Mouse (Mus musculus) urinary bladder, postnatal 36 days (tissue): Measurements from ENCODE around the gene Rapgefl1.
"Not testable (repeated sequence)": the region's sequence is repeated elsewhere in the genome, so short reads cannot be mapped to it uniquely, and the experiment has no call there.

ENCODE experiments used
- DNase-seq, 2 experiments: peaks; one replicate each; pipeline ENCODE4 v3.0.0; 2022; ENCODE audit warnings: low spot score in 2 of 2, mixed read lengths in 1 of 2

The Rapgefl1 gene

GRCm38 (mm10) chr11:98816706-98817239 is 19.8 kb upstream of the Rapgefl1 start:
- no peak for DNase-seq

DNA sequence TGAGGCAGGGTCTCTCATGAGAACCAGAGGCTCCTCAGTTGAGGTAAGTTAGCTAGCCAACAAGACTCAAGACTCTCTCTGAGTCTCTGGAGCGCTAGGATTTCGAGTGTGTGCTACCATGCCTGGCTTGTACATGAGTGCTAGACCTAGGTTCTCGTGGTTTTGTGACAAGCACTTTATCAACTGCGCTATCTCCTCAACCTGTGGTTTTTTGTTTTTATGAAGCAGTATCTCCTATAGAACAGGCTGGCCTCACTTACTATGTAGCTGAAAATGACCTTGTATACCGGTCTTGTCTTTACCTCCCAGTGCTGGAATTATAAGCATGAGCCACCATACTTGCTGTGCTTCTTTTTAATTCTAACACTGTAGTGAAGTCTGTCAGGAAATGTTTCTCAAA is 15.6 kb upstream of the Rapgefl1 start:
- no peak for DNase-seq

DNA sequence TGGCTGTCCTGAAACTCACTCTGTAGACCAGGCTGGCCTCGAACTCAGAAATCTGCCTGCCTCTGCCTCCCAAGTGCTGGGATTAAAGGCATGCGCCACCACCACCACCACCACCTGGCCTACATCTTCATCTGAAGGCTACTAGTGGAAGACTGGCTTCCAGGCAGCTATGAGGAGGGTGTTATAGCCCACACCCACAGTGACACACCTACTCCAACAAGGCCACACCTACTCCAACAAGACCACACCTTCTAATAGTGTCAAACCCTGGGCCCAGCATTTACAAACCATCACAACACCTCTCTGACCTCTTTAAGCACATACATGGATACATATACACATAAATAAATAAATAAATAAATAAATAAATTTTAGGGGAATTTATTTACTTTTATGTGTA is 10.5 kb upstream of the Rapgefl1 start:
- not testable (repeated sequence) for DNase-seq

DNA sequence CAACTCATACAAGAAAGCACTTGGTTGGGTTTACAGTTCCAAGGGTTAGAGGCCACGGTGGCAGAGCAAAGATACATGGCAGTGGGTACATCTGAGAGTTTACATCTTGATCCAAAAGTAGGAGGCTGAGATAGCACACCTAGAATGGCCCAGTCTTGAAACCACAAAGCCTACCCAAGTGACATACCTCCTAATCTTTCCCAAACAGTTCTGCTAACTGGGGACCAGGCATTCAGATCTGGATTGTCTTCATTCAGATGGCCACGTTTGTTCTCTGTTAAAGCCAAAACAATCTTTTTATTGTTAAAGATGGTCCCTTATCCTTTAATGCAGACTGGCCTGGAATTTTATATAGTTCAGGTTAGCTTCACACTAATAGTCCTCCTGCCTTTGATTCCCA is 8.7 kb upstream of the Rapgefl1 start:
- DNase-seq = no peak

- DNase-seq = no peak
Observed at GRCm38 (mm10) chr11:98829091-98829775, 7.4 kb upstream of the Rapgefl1 start.

GRCm38 (mm10) chr11:98829875-98830274 is 6.7 kb upstream of the Rapgefl1 start:
- DNase-seq = no peak

DNA sequence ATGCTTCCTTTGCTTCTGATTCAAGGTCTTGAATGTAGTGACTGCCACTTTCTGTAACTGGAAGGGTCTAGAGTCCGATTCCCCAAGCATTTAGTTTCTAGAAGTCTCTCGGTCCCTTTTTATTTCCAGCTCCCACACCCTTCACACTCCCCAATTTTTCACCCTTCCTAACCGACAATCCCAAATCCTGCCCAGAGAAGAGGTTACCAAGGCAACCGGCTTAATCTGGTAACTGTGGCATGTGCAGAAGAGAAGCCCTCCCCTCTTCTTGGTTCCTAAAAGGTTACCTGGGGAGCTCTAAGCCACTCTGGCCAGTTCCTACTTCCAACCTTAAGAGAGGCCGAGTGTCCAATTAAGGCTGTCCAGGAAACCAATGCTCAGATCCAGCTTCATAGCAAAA is 1.3 kb upstream of the Rapgefl1 start:
- no peak for DNase-seq

DNA sequence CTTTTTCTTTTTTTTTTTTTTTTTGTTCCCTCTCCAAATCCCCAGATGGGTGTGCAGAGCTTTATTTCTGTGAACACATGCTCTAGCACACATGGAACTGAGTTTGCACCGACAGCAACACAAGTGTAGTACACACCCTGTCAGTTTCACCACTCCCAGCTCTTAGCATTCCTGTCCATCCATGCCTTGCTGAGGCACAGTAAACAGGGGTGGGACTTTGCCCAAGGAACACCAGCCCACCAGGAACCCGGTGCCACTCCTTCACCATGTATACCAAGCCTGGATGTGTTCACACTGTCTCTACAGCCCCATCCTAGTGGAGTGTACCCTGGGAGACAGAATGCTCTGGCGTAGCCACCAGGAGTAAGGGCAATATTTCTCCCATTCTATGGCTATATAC is 860 bp upstream of the Rapgefl1 start:
- DNase-seq = no peak

- peak; percentile 58 to 66 for DNase-seq
Observed at GRCm38 (mm10) chr11:98836128-98836527, 457 bp upstream of the Rapgefl1 start.

DNA sequence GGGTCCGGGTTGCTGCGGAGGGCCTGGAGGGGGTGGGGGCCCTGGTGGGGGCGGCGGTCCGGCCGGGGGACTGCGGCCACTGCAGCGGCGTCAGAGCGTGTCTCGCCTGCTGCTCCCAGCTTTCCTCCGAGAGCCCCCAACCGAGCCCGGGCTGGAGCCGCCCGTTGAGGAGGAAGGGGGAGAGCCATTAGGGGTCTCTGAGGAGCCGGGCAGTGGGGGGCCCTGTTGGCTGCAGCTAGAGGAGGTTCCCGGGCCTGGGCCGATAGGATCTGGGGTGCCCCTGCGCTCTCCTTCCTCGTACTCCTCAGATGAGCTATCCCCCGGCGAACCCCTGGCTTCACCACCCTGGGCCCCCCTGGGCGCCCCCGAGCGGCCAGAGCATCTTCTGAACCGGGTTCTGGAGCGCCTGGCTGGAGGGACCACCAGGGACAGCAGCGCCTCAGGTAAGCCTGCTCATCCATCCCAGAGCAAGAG is 683 bp downstream of the Rapgefl1 start:
- DNase-seq = no peak

DNA sequence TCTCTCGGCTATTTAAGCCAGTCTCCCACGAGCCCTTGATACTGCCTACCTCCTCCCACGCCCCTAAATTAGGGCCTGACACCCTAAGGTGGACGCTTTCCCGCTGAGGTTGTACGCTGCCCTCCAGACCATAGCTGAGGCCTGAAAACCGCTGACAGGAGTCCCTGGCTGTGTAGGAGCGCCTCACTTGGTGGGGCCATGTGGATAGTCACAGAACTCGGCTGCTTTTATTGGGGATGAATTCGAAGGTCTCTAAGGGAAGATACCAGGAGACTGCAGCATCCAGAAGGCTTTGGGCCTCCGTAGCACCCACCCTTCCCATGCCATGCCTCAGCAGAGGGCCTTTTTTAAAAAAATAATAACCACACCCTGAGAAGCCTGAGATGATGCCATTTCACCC is 1.3 kb downstream of the Rapgefl1 start:
- no peak for DNase-seq

GRCm38 (mm10) chr11:98838512-98838911 is 1.9 kb downstream of the Rapgefl1 start:
- DNase-seq = no peak

DNA sequence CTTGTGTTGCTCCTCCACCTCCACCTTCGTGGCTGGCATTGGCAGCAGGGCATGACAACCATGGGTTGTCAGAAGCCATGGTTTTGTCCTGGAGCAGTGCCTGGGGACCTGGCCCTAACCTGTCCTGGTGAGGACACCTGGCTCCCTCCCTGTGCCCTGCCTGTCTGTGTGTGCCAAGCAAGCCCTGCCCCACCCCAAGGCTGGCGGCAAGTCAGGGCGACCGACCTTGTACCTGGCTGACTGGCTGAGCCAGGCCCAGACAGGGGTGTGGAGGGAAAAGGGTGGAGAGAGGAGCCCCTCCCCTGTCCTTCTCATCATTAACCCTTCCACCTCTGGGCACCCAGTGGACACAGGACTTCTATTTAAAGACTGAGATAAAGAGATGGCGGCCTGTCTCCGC is 2.8 kb downstream of the Rapgefl1 start:
- peak; percentile 62 to 85 for DNase-seq

GRCm38 (mm10) chr11:98839897-98840296 is 3.3 kb downstream of the Rapgefl1 start:
- no peak for DNase-seq

- no peak for DNase-seq
Observed at GRCm38 (mm10) chr11:98846016-98846415, 9.4 kb downstream of the Rapgefl1 start.

GRCm38 (mm10) chr11:98846865-98847604 is 10.4 kb downstream of the Rapgefl1 start:
- DNase-seq = no peak

DNA sequence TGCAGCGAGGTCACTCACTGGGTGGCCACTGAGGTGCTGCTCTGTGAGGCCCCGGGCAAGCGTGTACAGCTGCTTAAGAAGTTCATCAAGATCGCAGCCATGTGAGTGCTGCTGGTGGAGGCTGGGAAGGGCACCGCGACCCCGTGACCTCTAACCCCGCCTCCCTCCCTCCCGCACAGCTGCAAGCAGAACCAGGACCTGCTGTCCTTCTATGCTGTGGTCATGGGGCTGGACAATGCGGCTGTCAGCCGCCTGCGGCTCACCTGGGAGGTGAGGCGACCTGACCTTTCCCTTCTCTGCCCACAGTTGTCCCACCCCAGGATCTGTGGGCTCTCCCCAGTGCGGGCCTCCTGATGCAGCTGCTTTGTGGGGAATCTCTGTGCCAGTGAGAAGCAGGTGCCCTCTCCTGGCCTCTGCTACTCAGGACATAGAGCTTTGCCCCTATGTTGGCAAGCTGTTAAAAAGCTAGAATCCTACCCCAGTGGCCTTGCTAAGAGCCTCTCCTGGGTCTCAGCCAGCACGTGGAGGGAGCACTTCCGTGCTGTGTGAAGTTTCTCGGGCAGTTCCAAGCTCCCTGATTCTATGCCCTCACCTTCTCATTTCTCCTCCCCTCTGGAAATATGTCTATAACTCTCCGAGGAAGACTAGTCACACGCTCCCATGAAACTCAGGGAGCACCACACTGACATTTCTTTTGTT is 12.8 kb downstream of the Rapgefl1 start:
- no peak for DNase-seq

GRCm38 (mm10) chr11:98850100-98851093 is 13.8 kb downstream of the Rapgefl1 start:
- no peak for DNase-seq

DNA sequence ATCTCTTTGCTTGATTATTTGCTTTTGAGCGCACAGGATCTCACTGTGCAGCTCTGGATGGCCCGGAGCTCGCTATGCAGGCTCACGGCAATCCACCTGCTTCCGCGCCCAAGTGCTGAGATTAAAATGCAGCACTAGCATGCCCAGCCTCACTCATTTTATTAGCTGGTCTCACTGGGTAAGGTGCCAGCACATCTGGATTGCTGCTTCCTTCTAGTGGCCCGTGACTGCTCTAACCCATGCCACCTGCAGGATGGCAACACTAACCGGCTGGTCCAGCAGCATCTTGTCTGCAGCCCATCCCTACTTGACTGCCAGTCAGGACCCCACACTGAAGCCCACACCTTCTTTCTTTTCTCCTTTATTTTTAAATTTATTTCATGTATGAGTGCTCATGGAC is 17.5 kb downstream of the Rapgefl1 start:
- no peak for DNase-seq

GRCm38 (mm10) chr11:98854659-98855058 is 18.1 kb downstream of the Rapgefl1 start:
- no peak for DNase-seq
